17 mouse cellular contexts compared by ENCODE assay signal in the genomic region with DNA sequence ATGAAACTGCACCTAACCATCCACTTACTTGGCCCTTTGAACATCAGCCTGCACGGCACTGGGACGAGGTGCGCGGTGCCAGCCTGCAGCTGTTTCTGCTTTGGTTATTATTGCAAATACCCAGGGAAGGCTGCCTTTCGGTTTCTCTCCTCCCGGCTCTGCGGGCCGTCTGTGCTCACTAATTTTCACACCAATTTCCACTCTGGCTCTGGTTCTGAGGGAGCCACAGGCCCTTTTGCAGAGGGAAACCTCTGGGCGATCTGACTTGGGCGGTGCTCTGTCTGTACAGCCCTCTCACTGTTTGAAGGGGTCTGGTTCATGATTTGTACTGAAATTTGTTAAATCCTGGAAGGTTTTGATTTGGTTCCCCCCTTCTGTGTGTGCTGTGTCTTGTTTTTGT.
DNase-seq lines count a peak whose midpoint lies in the region; ATAC-seq and TF ChIP-seq lines count a peak whose summit lies in the region.
"Had no signal": no experiment of that assay in that cellular context is flagged by ENCODE, and none has a peak within 500 bp of the region (broad histone marks: within the 10 kb centered on the region; RNA-seq: fewer than 3 reads in every experiment).

No protein-coding gene starts in this region.

- H3K4me3 ChIP-seq in hindbrain, embryonic 16.5 days (ENCODE audit: low read length): no peak overlapping the region
- H3K4me3 ChIP-seq in hindbrain, embryonic 10.5 days: no peak overlapping the region
- H3K4me3 ChIP-seq in CH12.LX (replicated peaks in 1 of 3; ENCODE audit: low read depth in 2 of 3, low read length in 2 of 3, poor library complexity in 1 of 3): no peak overlapping the region
- H3K4me3 ChIP-seq in embryonic facial prominence, embryonic 11.5 days (ENCODE audit: low read depth, low read length): no peak overlapping the region
- H3K4me3 ChIP-seq in limb, embryonic 11.5 days (ENCODE audit: low read depth, low read length): no peak overlapping the region
- H3K4me3 ChIP-seq in forebrain, embryonic 14.5 days (ENCODE audit: low read depth, low read length): no peak overlapping the region
- H3K4me3 ChIP-seq: liver, embryonic 12.5 days had no signal

- DNase-seq in hindbrain, embryonic 10.5 days (ENCODE audit: low spot score): no peak
- no peak for DNase-seq in CH12.LX (ENCODE audit: extremely low read depth)
- peak; percentile 61 for DNase-seq in embryonic facial prominence, embryonic 11.5 days (ENCODE audit: low spot score)
- DNase-seq in limb, embryonic 11.5 days (ENCODE audit: low spot score): peak; percentile 62
- no peak for DNase-seq in frontal cortex, postnatal 25 days (ENCODE audit: low spot score in 2 of 2)
- DNase-seq in forebrain, embryonic 14.5 days (ENCODE audit: low spot score): no peak
- DNase-seq: cerebellum, adult 9-10 months; heart, postnatal 4 days; kidney, adult 11 months; kidney, postnatal 14 days; layer of hippocampus, adult 9-11 months; right cerebral cortex, adult 18-20 months; thymus, postnatal 25 days had no signal

- no peaks in the 10 kb centered on the region for H3K27me3 ChIP-seq in hindbrain, embryonic 16.5 days (replicated peaks; ENCODE audit: control insufficient read depth, insufficient read depth, low read length)
- H3K27me3 ChIP-seq in hindbrain, embryonic 10.5 days (ENCODE audit: insufficient read depth, poor library complexity, severe bottlenecking): no peaks in the 10 kb centered on the region
- H3K27me3 ChIP-seq in CH12.LX (replicated peaks): peaks cover 86% of the 10 kb centered on the region
- no peaks in the 10 kb centered on the region for H3K27me3 ChIP-seq in embryonic facial prominence, embryonic 11.5 days (ENCODE audit: control insufficient read depth, insufficient read depth, low read length)
- H3K27me3 ChIP-seq in limb, embryonic 11.5 days (ENCODE audit: control insufficient read depth, insufficient read depth, low read length): no peaks in the 10 kb centered on the region
- no peaks in the 10 kb centered on the region for H3K27me3 ChIP-seq in forebrain, embryonic 14.5 days (replicated peaks; ENCODE audit: control insufficient read depth, insufficient read depth, low read length)

- H3K36me3 ChIP-seq in hindbrain, embryonic 16.5 days (ENCODE audit: control insufficient read depth, insufficient read depth, low read length): no peaks in the 10 kb centered on the region
- H3K36me3 ChIP-seq in hindbrain, embryonic 10.5 days: no peaks in the 10 kb centered on the region
- H3K36me3 ChIP-seq in CH12.LX (replicated peaks in 1 of 2; ENCODE audit: control insufficient read depth in 1 of 2, insufficient read depth in 1 of 2, low read length in 1 of 2): no peaks in the 10 kb centered on the region
- H3K36me3 ChIP-seq in embryonic facial prominence, embryonic 11.5 days (replicated peaks; ENCODE audit: control insufficient read depth, insufficient read depth, low read depth, low read length): no peaks in the 10 kb centered on the region
- H3K36me3 ChIP-seq in limb, embryonic 11.5 days (ENCODE audit: control insufficient read depth, insufficient read depth, low read length): no peaks in the 10 kb centered on the region
- no peaks in the 10 kb centered on the region for H3K36me3 ChIP-seq in forebrain, embryonic 14.5 days (ENCODE audit: control insufficient read depth, insufficient read depth, low read length)
- H3K36me3 ChIP-seq: G1E; liver, embryonic 12.5 days had no signal

- peak overlapping the region; percentile 13; the same call in 1 of the 2 replicates for H3K27ac ChIP-seq in hindbrain, embryonic 16.5 days (ENCODE audit: low read depth, low read length)
- no peak overlapping the region; the same call in 1 of the 2 replicates for H3K27ac ChIP-seq in hindbrain, embryonic 10.5 days
- H3K27ac ChIP-seq in CH12.LX (ENCODE audit: insufficient read depth, low read depth): no peak overlapping the region
- H3K27ac ChIP-seq in embryonic facial prominence, embryonic 11.5 days (replicated peaks; ENCODE audit: low read depth, low read length): no peak overlapping the region
- H3K27ac ChIP-seq in limb, embryonic 11.5 days (replicated peaks; ENCODE audit: low read depth, low read length): peak overlapping the region; percentile 87
- no peak overlapping the region for H3K27ac ChIP-seq in forebrain, embryonic 14.5 days (ENCODE audit: low read depth, low read length)
- H3K27ac ChIP-seq: liver, embryonic 12.5 days had no signal

- WGBS in hindbrain, embryonic 16.5 days: 53% methylated on average over 10 of the region's 10 CpGs
- 61% methylated on average over 10 of the region's 10 CpGs for WGBS in hindbrain, embryonic 10.5 days
- WGBS in embryonic facial prominence, embryonic 11.5 days: 28% methylated on average over 10 of the region's 10 CpGs
- 17% methylated on average over 10 of the region's 10 CpGs for WGBS in limb, embryonic 11.5 days
- 79% methylated on average over 10 of the region's 10 CpGs for WGBS in forebrain, embryonic 14.5 days

- no peak overlapping the region for H3K9ac ChIP-seq in hindbrain, embryonic 16.5 days (ENCODE audit: low read depth, low read length)
- no peak overlapping the region for H3K9ac ChIP-seq in CH12.LX (ENCODE audit: insufficient read depth, low read depth)
- no peak overlapping the region for H3K9ac ChIP-seq in embryonic facial prominence, embryonic 11.5 days (replicated peaks; ENCODE audit: low read length)
- H3K9ac ChIP-seq in limb, embryonic 11.5 days (ENCODE audit: low read length): no peak overlapping the region
- no peak overlapping the region for H3K9ac ChIP-seq in forebrain, embryonic 14.5 days (ENCODE audit: low read length)
- H3K9ac ChIP-seq: liver, embryonic 12.5 days had no signal

- H3K4me2 ChIP-seq in hindbrain, embryonic 16.5 days (ENCODE audit: low read length): no peak overlapping the region
- peak overlapping the region; percentile 18; the same call in 1 of the 2 replicates for H3K4me2 ChIP-seq in CH12.LX (ENCODE audit: insufficient read depth, low read depth, poor library complexity, severe bottlenecking)
- H3K4me2 ChIP-seq in embryonic facial prominence, embryonic 11.5 days (ENCODE audit: low read depth, low read length): no peak overlapping the region
- H3K4me2 ChIP-seq in limb, embryonic 11.5 days (ENCODE audit: low read depth, severe bottlenecking): peak overlapping the region; percentile 26; the same call in 1 of the 2 replicates
- no peak overlapping the region for H3K4me2 ChIP-seq in forebrain, embryonic 14.5 days (ENCODE audit: low read length)
- H3K4me2 ChIP-seq: liver, embryonic 12.5 days had no signal

- dilution Hi-C loops in CH12.LX (cut with MboI; ENCODE audit: extremely low pct_ligation_motif_present, extremely low pct_unique_long_range_greater_than_20kb, low sequenced_read_pairs): no loop called here

- H3K4me1 ChIP-seq in hindbrain, embryonic 16.5 days (ENCODE audit: control insufficient read depth, insufficient read depth, low read depth, low read length): no peaks in the 10 kb centered on the region; the same call in none of the 2 replicates
- peaks cover 27% of the 10 kb centered on the region for H3K4me1 ChIP-seq in hindbrain, embryonic 10.5 days (replicated peaks)
- H3K4me1 ChIP-seq in CH12.LX (ENCODE audit: control insufficient read depth in 1 of 2, insufficient read depth in 2 of 2): no peaks in the 10 kb centered on the region
- H3K4me1 ChIP-seq in embryonic facial prominence, embryonic 11.5 days (ENCODE audit: control insufficient read depth, insufficient read depth, low read length): no peaks in the 10 kb centered on the region; the same call in 1 of the 2 replicates
- H3K4me1 ChIP-seq in limb, embryonic 11.5 days (ENCODE audit: control insufficient read depth, insufficient read depth, low read length): peaks cover 33% of the 10 kb centered on the region
- no peaks in the 10 kb centered on the region for H3K4me1 ChIP-seq in forebrain, embryonic 14.5 days (ENCODE audit: control insufficient read depth, insufficient read depth, low read length)

- TF ChIP-seq RAD21 in CH12.LX (IDR thresholded peaks at IDR 0.05; ENCODE audit: low read depth, low read length): no peak

- no peak for ATAC-seq in hindbrain, embryonic 16.5 days
- ATAC-seq in embryonic facial prominence, embryonic 11.5 days (replicated peaks; ENCODE audit: insufficient number of reproducible peaks, low FRiP score, low TSS enrichment, low read depth): no peak
- ATAC-seq in limb, embryonic 11.5 days (ENCODE audit: insufficient number of reproducible peaks, low FRiP score, low TSS enrichment, low read depth): no peak
- ATAC-seq in forebrain, embryonic 14.5 days: no peak
- ATAC-seq: liver, embryonic 12.5 days; midbrain, embryonic 16.5 days had no signal

- no peak for TF ChIP-seq EP300 in CH12.LX (IDR thresholded peaks at IDR 0.05; ENCODE audit: low read length)

- TF ChIP-seq POLR2A in CH12.LX (IDR thresholded peaks at IDR 0.05; ENCODE audit: low read depth, low read length): no peak

- H3K9me3 ChIP-seq in hindbrain, embryonic 16.5 days (ENCODE audit: control insufficient read depth, low read length): no peaks in the 10 kb centered on the region
- H3K9me3 ChIP-seq in hindbrain, embryonic 10.5 days: no peaks in the 10 kb centered on the region
- no peaks in the 10 kb centered on the region for H3K9me3 ChIP-seq in CH12.LX (replicated peaks; ENCODE audit: low read length)
- H3K9me3 ChIP-seq in embryonic facial prominence, embryonic 11.5 days (replicated peaks; ENCODE audit: control insufficient read depth, low read length): no peaks in the 10 kb centered on the region
- H3K9me3 ChIP-seq in limb, embryonic 11.5 days (ENCODE audit: control insufficient read depth, low read length): no peaks in the 10 kb centered on the region
- no peaks in the 10 kb centered on the region for H3K9me3 ChIP-seq in forebrain, embryonic 14.5 days (replicated peaks; ENCODE audit: control insufficient read depth, low read length)
- H3K9me3 ChIP-seq: G1E; liver, embryonic 12.5 days had no signal

- in situ Hi-C loops in CH12.LX (cut with MboI; ENCODE audit: low pct_ligation_motif_present, low pct_unique_long_range_greater_than_20kb, low sequenced_read_pairs): no loop called here

- H3K79me2 ChIP-seq in CH12.LX (replicated peaks; ENCODE audit: control insufficient read depth, extremely low read depth, insufficient read depth, poor library complexity, severe bottlenecking): no peaks in the 10 kb centered on the region

- TF ChIP-seq CTCF in CH12.LX (conservative IDR thresholded peaks at IDR 0.05 in 1 of 2, IDR thresholded peaks at IDR 0.05 in 1 of 2; ENCODE audit: low read depth in 2 of 2, low read length in 2 of 2): no peak

TF ChIP-seq in CH12.LX, 34 proteins besides CTCF, POLR2A, EP300 and RAD21:
- TF ChIP-seq ZNF384 (IDR thresholded peaks at IDR 0.05; ENCODE audit: low read depth, low read length) (no peak), USF2 (conservative IDR thresholded peaks at IDR 0.05; ENCODE audit: low read depth, low read length) (no peak)

Comparison
In these comparisons a context has a peak if more than half of its experiments do, and no peak if none do; other contexts are left out.
1. H3K27ac ChIP-seq: peak in hindbrain, embryonic 16.5 days (single experiment) and limb, embryonic 11.5 days (single experiment); none in hindbrain, embryonic 10.5 days (single experiment), CH12.LX (single experiment), embryonic facial prominence, embryonic 11.5 days (single experiment) and forebrain, embryonic 14.5 days (single experiment).
2. H3K4me2 ChIP-seq: peak in CH12.LX (single experiment) and limb, embryonic 11.5 days (single experiment); none in hindbrain, embryonic 16.5 days (single experiment), embryonic facial prominence, embryonic 11.5 days (single experiment) and forebrain, embryonic 14.5 days (single experiment).
3. DNase-seq: peak in embryonic facial prominence, embryonic 11.5 days (single experiment) and limb, embryonic 11.5 days (single experiment); none in hindbrain, embryonic 10.5 days (single experiment), CH12.LX (single experiment), frontal cortex, postnatal 25 days (0 of 2) and forebrain, embryonic 14.5 days (single experiment).